Mouse (Mus musculus) kidney, embryonic 16.5 days (tissue): Measurements from ENCODE around the gene Gm20498. TPM values are rescaled to one million over a fixed set of nuclear protein-coding genes. Genes with fewer than 3 reads are reported as not detected.

ENCODE experiments used
- ATAC-seq: fragments of 200-750 bp; cut with Nextera tagmentation; 2 replicates; pipeline ENCODE4 v1.8.0; 2017; ENCODE audit warnings: moderate TSS enrichment; ENCODE audit not compliant: low FRiP score, low TSS enrichment
- H3K27ac ChIP-seq: fragments of 300-500 bp; sonication (generic); 2 replicates; pipeline ENCODE4 v1.5.1; 2014; ENCODE audit warnings: low read length
- H3K27me3 ChIP-seq: fragments of 300-500 bp; sonication (generic); 2 replicates; pipeline ENCODE4 v1.6.1; 2014; ENCODE audit warnings: low read length, control low read depth, mixed read lengths; ENCODE audit not compliant: insufficient read depth
- H3K36me3 ChIP-seq: fragments of 300-500 bp; sonication (generic); 2 replicates; pipeline ENCODE4 v1.6.1; 2014; ENCODE audit warnings: low read length, control low read depth, mixed read lengths; ENCODE audit not compliant: insufficient read depth
- H3K4me1 ChIP-seq: fragments of 300-500 bp; sonication (generic); 2 replicates; pipeline ENCODE4 v1.6.1; 2014; ENCODE audit warnings: low read length, control low read depth, mixed read lengths; ENCODE audit not compliant: insufficient read depth
- H3K4me2 ChIP-seq: fragments of 300-500 bp; sonication (generic); replicated peaks from 2 replicates; pipeline ENCODE4 v1.6.1; 2014; ENCODE audit warnings: low read depth, low read length
- H3K4me3 ChIP-seq: fragments of 300-500 bp; sonication (generic); 2 replicates; pipeline ENCODE4 v1.5.1; 2014; ENCODE audit warnings: mild to moderate bottlenecking, low read length
- H3K9ac ChIP-seq: fragments of 300-500 bp; sonication (generic); replicated peaks from 2 replicates; pipeline ENCODE4 v1.6.1; 2014; ENCODE audit warnings: low read length
- H3K9me3 ChIP-seq: fragments of 300-500 bp; sonication (generic); 2 replicates; pipeline ENCODE4 v1.6.1; 2016; ENCODE audit warnings: low read length, control low read depth
- WGBS: fragments of 180-500 bp; shearing (Covaris S2); extraction: QIAGEN DNeasy Blood & Tissue Kit; methylation state at CpG from one replicate; pipeline ENCODE4 v1.1.7; 2014; 5-methylcytosine and 5-hydroxymethylcytosine counted together
- polyA plus RNA-seq: library from polyadenylated mRNA; unstranded; fragments of >200 nt; fragmentation: Nextera tagmentation; extraction: Ambion mirVana; gene quantifications from 2 replicates; pipeline ENCODE4 v1.2.1, GENCODE M21; 2015

Gene Gm20498
- polyA plus RNA-seq, 1 experiment from 2014 or later = 35.0 TPM

GRCm38 (mm10) chr12:81317811-81318210, 214.9 kb downstream of the Gm20498 start:
- Histone ChIP-seq H3K9me3 (no peaks in the 10 kb centered on the region), H3K9ac (no peak overlapping the region), H3K36me3 (no peaks in the 10 kb centered on the region), H3K4me2 (no peak overlapping the region), H3K27me3 (no peaks in the 10 kb centered on the region), H3K27ac (no peak overlapping the region), H3K4me3 (no peak overlapping the region), H3K4me1 (no peaks in the 10 kb centered on the region)
- WGBS = 59% methylated on average over 2 of the region's 2 CpGs
- ATAC-seq = no peak

- Histone ChIP-seq H3K9me3 (no peaks in the 10 kb centered on the region), H3K4me3 (no peak overlapping the region), H3K27ac (no peak overlapping the region), H3K36me3 (no peaks in the 10 kb centered on the region), H3K4me1 (no peaks in the 10 kb centered on the region), H3K27me3 (no peaks in the 10 kb centered on the region), H3K4me2 (no peak overlapping the region), H3K9ac (no peak overlapping the region)
- ATAC-seq = no peak
- WGBS = 90% methylated on average over 5 of the region's 5 CpGs
Observed at GRCm38 (mm10) chr12:81315953-81316352, 216.8 kb downstream of the Gm20498 start.

Other genes with a start within 250 kb of the Gm20498 start
- gene Slc8a3, start 199.7 kb downstream of the Gm20498 start, polyA plus RNA-seq = 0.27 and 0.42 TPM in 2 replicates
- gene Gm4787, start 153.4 kb downstream of the Gm20498 start, polyA plus RNA-seq = 0.24 and 0.29 TPM in 2 replicates
- gene Adam4, start 111.0 kb downstream of the Gm20498 start, polyA plus RNA-seq = 0.36 and 0.81 TPM in 2 replicates
- gene Cox16, start 47.8 kb downstream of the Gm20498 start, polyA plus RNA-seq = 113 and 124 TPM in 2 replicates
- gene Synj2bp, start within 50 bp of the Gm20498 start, polyA plus RNA-seq = 43.6 and 45.5 TPM in 2 replicates
- 0.15 and 0.39 TPM in 2 replicates for gene Adam21, start 35.6 kb upstream of the Gm20498 start, polyA plus RNA-seq
- gene Med6, start 62.1 kb upstream of the Gm20498 start, polyA plus RNA-seq = 60.8 and 63.9 TPM in 2 replicates
- 1.0 and 1.8 TPM in 2 replicates for gene Ttc9, start 98.3 kb upstream of the Gm20498 start, polyA plus RNA-seq
- gene Map3k9, start 248.3 kb upstream of the Gm20498 start, polyA plus RNA-seq = 0.73 and 0.97 TPM in 2 replicates